Mouse (Mus musculus): Measurements from ENCODE around the gene Mdk. TPM values are rescaled to one million over a fixed set of nuclear protein-coding genes. Genes with fewer than 3 reads are reported as not detected.

Mdk gene
- polyA plus RNA-seq, 1 experiment, result 3.1 TPM

GRCm38 (mm10) chr2:91973416-91974135 is 41.5 kb upstream of the Mdk start:
- DNase-seq (ENCODE audit: low read depth in 1 of 2, low spot score in 2 of 2), result no peak
- H3K36me3 ChIP-seq (ENCODE audit: control insufficient read depth, insufficient read depth, low read length), result no peaks in the 10 kb centered on the region
- no peak overlapping the region for H3K4me3 ChIP-seq (ENCODE audit: extremely low read depth, insufficient read depth, insufficient read length)
- no peak for TF ChIP-seq CTCF (IDR thresholded peaks at IDR 0.05; ENCODE audit: extremely low read depth, insufficient read depth, insufficient read length, insufficient replicate concordance)
- no peak for TF ChIP-seq POLR2A (IDR thresholded peaks at IDR 0.05; ENCODE audit: low read depth, low read length)
- H3K27ac ChIP-seq (ENCODE audit: insufficient read depth, low read length), result no peak overlapping the region
- H3K4me1 ChIP-seq (ENCODE audit: control insufficient read depth, insufficient read depth, insufficient read length), result peaks cover 17% of the 10 kb centered on the region
- 86% methylated on average over 7 of the region's 7 CpGs for WGBS
- H3K27me3 ChIP-seq (ENCODE audit: control insufficient read depth, insufficient read depth, low read length), result peaks cover 12% of the 10 kb centered on the region

- no peak for TF ChIP-seq CTCF (IDR thresholded peaks at IDR 0.05; ENCODE audit: extremely low read depth, insufficient read depth, insufficient read length, insufficient replicate concordance)
- no peak for TF ChIP-seq POLR2A (IDR thresholded peaks at IDR 0.05; ENCODE audit: low read depth, low read length)
- Histone ChIP-seq H3K36me3 (ENCODE audit: control insufficient read depth, insufficient read depth, low read length) (no peaks in the 10 kb centered on the region), H3K4me1 (ENCODE audit: control insufficient read depth, insufficient read depth, insufficient read length) (peaks cover 17% of the 10 kb centered on the region), H3K27ac (ENCODE audit: insufficient read depth, low read length) (peak overlapping the region; percentile 82), H3K4me3 (ENCODE audit: extremely low read depth, insufficient read depth, insufficient read length) (peak overlapping the region; percentile 41; the same call in 1 of the 2 replicates), H3K27me3 (ENCODE audit: control insufficient read depth, insufficient read depth, low read length) (peaks cover 12% of the 10 kb centered on the region)
- DNase-seq (ENCODE audit: low read depth in 1 of 2, low spot score in 2 of 2), result peak in 1 of 2 experiments; percentile 59
- 7% methylated on average over 13 of the region's 13 CpGs for WGBS
These were observed 40.0 kb upstream of the Mdk start for GRCm38 (mm10) chr2:91972121-91972566.

GRCm38 (mm10) chr2:91971231-91972097 is 39.4 kb upstream of the Mdk start:
- WGBS, result 34% methylated on average over 21 of the region's 21 CpGs
- DNase-seq (ENCODE audit: low read depth in 1 of 2, low spot score in 2 of 2), result no peak
- peak overlapping the region; percentile 82 for H3K27ac ChIP-seq (ENCODE audit: insufficient read depth, low read length)
- peaks cover 17% of the 10 kb centered on the region for H3K4me1 ChIP-seq (ENCODE audit: control insufficient read depth, insufficient read depth, insufficient read length)
- H3K36me3 ChIP-seq (ENCODE audit: control insufficient read depth, insufficient read depth, low read length), result no peaks in the 10 kb centered on the region
- H3K27me3 ChIP-seq (ENCODE audit: control insufficient read depth, insufficient read depth, low read length), result peaks cover 12% of the 10 kb centered on the region
- no peak for TF ChIP-seq POLR2A (IDR thresholded peaks at IDR 0.05; ENCODE audit: low read depth, low read length)
- no peak for TF ChIP-seq CTCF (IDR thresholded peaks at IDR 0.05; ENCODE audit: extremely low read depth, insufficient read depth, insufficient read length, insufficient replicate concordance)
- H3K4me3 ChIP-seq (ENCODE audit: extremely low read depth, insufficient read depth, insufficient read length), result peak overlapping the region; percentile 41; the same call in 1 of the 2 replicates

GRCm38 (mm10) chr2:91967962-91968361 is 35.9 kb upstream of the Mdk start:
- WGBS, result 78% methylated on average over 11 of the region's 11 CpGs
- no peak for TF ChIP-seq POLR2A (IDR thresholded peaks at IDR 0.05; ENCODE audit: low read depth, low read length)
- no peak for TF ChIP-seq CTCF (IDR thresholded peaks at IDR 0.05; ENCODE audit: extremely low read depth, insufficient read depth, insufficient read length, insufficient replicate concordance)
- H3K27me3 ChIP-seq (ENCODE audit: control insufficient read depth, insufficient read depth, low read length), result no peaks in the 10 kb centered on the region
- peaks cover 23% of the 10 kb centered on the region for H3K4me1 ChIP-seq (ENCODE audit: control insufficient read depth, insufficient read depth, insufficient read length)
- no peaks in the 10 kb centered on the region for H3K36me3 ChIP-seq (ENCODE audit: control insufficient read depth, insufficient read depth, low read length)
- DNase-seq (ENCODE audit: low read depth in 1 of 2, low spot score in 2 of 2), result no peak
- no peak overlapping the region for H3K4me3 ChIP-seq (ENCODE audit: extremely low read depth, insufficient read depth, insufficient read length)
- no peak overlapping the region for H3K27ac ChIP-seq (ENCODE audit: insufficient read depth, low read length)

GRCm38 (mm10) chr2:91966367-91966766 is 34.3 kb upstream of the Mdk start:
- Histone ChIP-seq H3K27me3 (ENCODE audit: control insufficient read depth, insufficient read depth, low read length) (no peaks in the 10 kb centered on the region), H3K4me1 (ENCODE audit: control insufficient read depth, insufficient read depth, insufficient read length) (peaks cover 17% of the 10 kb centered on the region), H3K27ac (ENCODE audit: insufficient read depth, low read length) (no peak overlapping the region), H3K36me3 (ENCODE audit: control insufficient read depth, insufficient read depth, low read length) (no peaks in the 10 kb centered on the region), H3K4me3 (ENCODE audit: extremely low read depth, insufficient read depth, insufficient read length) (no peak overlapping the region)
- TF ChIP-seq CTCF (IDR thresholded peaks at IDR 0.05; ENCODE audit: extremely low read depth, insufficient read depth, insufficient read length, insufficient replicate concordance) (no peak), POLR2A (IDR thresholded peaks at IDR 0.05; ENCODE audit: low read depth, low read length) (no peak)
- no peak for DNase-seq (ENCODE audit: low read depth in 1 of 2, low spot score in 2 of 2)
- WGBS, result 74% methylated on average over 5 of the region's 5 CpGs

- peak overlapping the region; percentile 59 for H3K4me3 ChIP-seq (ENCODE audit: extremely low read depth, insufficient read depth, insufficient read length)
- no peaks in the 10 kb centered on the region for H3K27me3 ChIP-seq (ENCODE audit: control insufficient read depth, insufficient read depth, low read length)
- H3K36me3 ChIP-seq (ENCODE audit: control insufficient read depth, insufficient read depth, low read length), result no peaks in the 10 kb centered on the region
- H3K27ac ChIP-seq (ENCODE audit: insufficient read depth, low read length), result peak overlapping the region; percentile 75
- 2% methylated on average over 20 of the region's 20 CpGs for WGBS
- peak; percentile 72 for TF ChIP-seq POLR2A (IDR thresholded peaks at IDR 0.05; ENCODE audit: low read depth, low read length)
- TF ChIP-seq CTCF (IDR thresholded peaks at IDR 0.05; ENCODE audit: extremely low read depth, insufficient read depth, insufficient read length, insufficient replicate concordance), result no peak
- H3K4me1 ChIP-seq (ENCODE audit: control insufficient read depth, insufficient read depth, insufficient read length), result peaks cover 25% of the 10 kb centered on the region
- DNase-seq (ENCODE audit: low read depth in 1 of 2, low spot score in 2 of 2), result peak in 1 of 2 experiments; percentile 86
These were observed 33.3 kb upstream of the Mdk start for GRCm38 (mm10) chr2:91965417-91965816.
